Comparison of ENCODE assay signal across 33 mouse cellular contexts in the genomic region with DNA sequence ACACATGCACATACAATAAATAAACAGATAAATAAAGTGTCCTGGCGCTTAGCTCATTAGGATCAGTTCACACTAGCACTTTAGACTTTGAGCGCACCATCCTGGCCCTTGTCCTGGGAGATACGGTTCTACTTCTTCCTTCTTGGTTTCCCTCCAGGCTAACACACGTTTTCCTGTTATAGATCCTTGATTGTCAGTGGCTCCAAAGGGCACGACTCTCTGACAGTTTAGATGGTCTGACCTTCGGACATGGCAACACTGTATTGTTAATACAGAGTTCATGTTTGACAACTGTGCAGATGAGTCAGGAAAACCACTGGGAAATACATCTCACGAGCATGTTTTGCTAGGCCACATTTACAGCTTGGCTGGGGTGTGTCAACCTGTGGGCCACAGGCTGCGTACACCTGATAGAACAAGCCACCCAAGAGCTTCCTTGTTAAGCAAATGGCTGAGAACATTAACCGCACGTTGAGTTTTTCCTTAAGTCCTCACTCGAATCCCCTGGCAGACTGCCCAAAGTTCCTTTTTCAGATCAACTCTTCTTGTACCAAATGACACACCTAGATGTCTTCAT. TPM values are rescaled to one million over a fixed set of nuclear protein-coding genes. Genes with fewer than 3 reads are reported as not detected.
DNase-seq lines count a peak whose midpoint lies in the region; ATAC-seq and TF ChIP-seq lines count a peak whose summit lies in the region.
"Had no signal": no experiment of that assay in that cellular context is flagged by ENCODE, and none has a peak within 500 bp of the region (broad histone marks: within the 10 kb centered on the region; RNA-seq: fewer than 3 reads in every experiment).

No protein-coding gene starts in this region.

- TF ChIP-seq POLR2A in liver, adult 2 months (IDR thresholded peaks at IDR 0.05; ENCODE audit: extremely low read depth, insufficient read depth, low read length): no peak

- H3K36me3 ChIP-seq in embryonic facial prominence, embryonic 14.5 days (ENCODE audit: control insufficient read depth, insufficient read depth, low read length): no peaks in the 10 kb centered on the region
- no peaks in the 10 kb centered on the region for H3K36me3 ChIP-seq in embryonic facial prominence, embryonic 10.5 days (replicated peaks)
- H3K36me3 ChIP-seq in liver, adult 2 months (ENCODE audit: control insufficient read depth, insufficient read depth, low read length): no peaks in the 10 kb centered on the region
- no peaks in the 10 kb centered on the region for H3K36me3 ChIP-seq in liver, embryonic 12.5 days
- H3K36me3 ChIP-seq in intestine, embryonic 15.5 days: no peaks in the 10 kb centered on the region
- H3K36me3 ChIP-seq in stomach, embryonic 15.5 days: no peaks in the 10 kb centered on the region
- H3K36me3 ChIP-seq: forebrain, embryonic 15.5 days; G1E; heart, embryonic 12.5 days; hindbrain, embryonic 13.5 days; limb, embryonic 13.5 days; liver, embryonic 15.5 days had no signal

- WGBS in embryonic facial prominence, embryonic 14.5 days: 70% methylated on average over 11 of the region's 11 CpGs
- 82% methylated on average over 11 of the region's 11 CpGs for WGBS in embryonic facial prominence, embryonic 10.5 days
- WGBS in liver, adult 2 months: 20% methylated on average over 11 of the region's 11 CpGs
- 56% methylated on average over 11 of the region's 11 CpGs for WGBS in liver, embryonic 12.5 days (ENCODE audit: insufficient replicate concordance)
- 60% methylated on average over 11 of the region's 11 CpGs for WGBS in intestine, embryonic 15.5 days
- 68% methylated on average over 11 of the region's 11 CpGs for WGBS in stomach, embryonic 15.5 days

- H3K9ac ChIP-seq in embryonic facial prominence, embryonic 14.5 days (ENCODE audit: low read depth, low read length): no peak overlapping the region
- H3K9ac ChIP-seq in liver, adult 2 months (ENCODE audit: low read depth, low read length): no peak overlapping the region
- H3K9ac ChIP-seq in liver, embryonic 12.5 days: no peak overlapping the region
- H3K9ac ChIP-seq in intestine, embryonic 15.5 days: no peak overlapping the region
- H3K9ac ChIP-seq in stomach, embryonic 15.5 days: no peak overlapping the region
- H3K9ac ChIP-seq: forebrain, embryonic 15.5 days; heart, embryonic 12.5 days; hindbrain, embryonic 13.5 days; limb, embryonic 13.5 days; liver, embryonic 15.5 days had no signal

- DNase-seq in embryonic facial prominence, embryonic 14.5 days (ENCODE audit: low spot score): peak; percentile 56
- no peak for DNase-seq in embryonic facial prominence, embryonic 10.5 days (ENCODE audit: low spot score)
- DNase-seq in liver, adult 2 months (ENCODE audit: extremely low read depth, low read depth, low spot score): peak; percentile 86
- no peak for DNase-seq in ovary, postnatal 36 days (ENCODE audit: low spot score)
- DNase-seq: adrenal gland, postnatal 10 days; cerebellum, adult 8-10 months; cerebellum, postnatal 25 days; gastrocnemius, postnatal 25 days; heart, adult 18-20 months; heart, postnatal 4 days; midbrain, embryonic 14.5 days; right cerebral cortex, adult 18-20 months; right cerebral cortex, postnatal 4 days; thymus, adult 2 months; thymus, postnatal 36 days had no signal

- no peaks in the 10 kb centered on the region for H3K27me3 ChIP-seq in embryonic facial prominence, embryonic 14.5 days (replicated peaks; ENCODE audit: control insufficient read depth, insufficient read depth, low read length)
- H3K27me3 ChIP-seq in embryonic facial prominence, embryonic 10.5 days (replicated peaks; ENCODE audit: low read depth, poor library complexity, severe bottlenecking): no peaks in the 10 kb centered on the region
- H3K27me3 ChIP-seq in liver, adult 2 months (ENCODE audit: control insufficient read depth, insufficient read depth, low read length): no peaks in the 10 kb centered on the region
- H3K27me3 ChIP-seq in liver, embryonic 12.5 days (replicated peaks): peaks cover 12% of the 10 kb centered on the region; the same call in 1 of the 2 replicates
- no peaks in the 10 kb centered on the region for H3K27me3 ChIP-seq in intestine, embryonic 15.5 days (replicated peaks)
- H3K27me3 ChIP-seq in stomach, embryonic 15.5 days (replicated peaks): no peaks in the 10 kb centered on the region
- H3K27me3 ChIP-seq: forebrain, embryonic 15.5 days; heart, embryonic 12.5 days; hindbrain, embryonic 13.5 days; limb, embryonic 13.5 days had no signal

- no peaks in the 10 kb centered on the region for H3K79me2 ChIP-seq in liver, adult 2 months (ENCODE audit: control insufficient read depth, insufficient read depth, low read length)

- no peaks in the 10 kb centered on the region for H3K4me1 ChIP-seq in embryonic facial prominence, embryonic 14.5 days (ENCODE audit: control insufficient read depth, insufficient read depth, low read length)
- H3K4me1 ChIP-seq in embryonic facial prominence, embryonic 10.5 days: no peaks in the 10 kb centered on the region
- H3K4me1 ChIP-seq in liver, adult 2 months (ENCODE audit: control insufficient read depth, insufficient read depth, low read length): peaks cover 12% of the 10 kb centered on the region
- H3K4me1 ChIP-seq in liver, embryonic 12.5 days: no peaks in the 10 kb centered on the region
- no peaks in the 10 kb centered on the region for H3K4me1 ChIP-seq in intestine, embryonic 15.5 days (replicated peaks)
- no peaks in the 10 kb centered on the region for H3K4me1 ChIP-seq in stomach, embryonic 15.5 days
- H3K4me1 ChIP-seq: forebrain, embryonic 15.5 days; hindbrain, embryonic 13.5 days; limb, embryonic 13.5 days had no signal

- no peak overlapping the region for H3K4me3 ChIP-seq in embryonic facial prominence, embryonic 14.5 days (ENCODE audit: low read depth, low read length)
- no peak overlapping the region for H3K4me3 ChIP-seq in embryonic facial prominence, embryonic 10.5 days
- H3K4me3 ChIP-seq in liver, adult 2 months (ENCODE audit: insufficient read depth, low read depth, low read length): no peak overlapping the region
- no peak overlapping the region for H3K4me3 ChIP-seq in liver, embryonic 12.5 days
- H3K4me3 ChIP-seq in intestine, embryonic 15.5 days (replicated peaks): no peak overlapping the region
- H3K4me3 ChIP-seq in stomach, embryonic 15.5 days (replicated peaks): no peak overlapping the region
- H3K4me3 ChIP-seq: forebrain, embryonic 15.5 days; heart, embryonic 12.5 days; hindbrain, embryonic 13.5 days; limb, embryonic 13.5 days; liver, embryonic 15.5 days had no signal

- no peak overlapping the region for H3K4me2 ChIP-seq in embryonic facial prominence, embryonic 14.5 days (ENCODE audit: low read depth, low read length)
- no peak overlapping the region for H3K4me2 ChIP-seq in liver, embryonic 12.5 days
- no peak overlapping the region for H3K4me2 ChIP-seq in intestine, embryonic 15.5 days (replicated peaks)
- no peak overlapping the region for H3K4me2 ChIP-seq in stomach, embryonic 15.5 days
- H3K4me2 ChIP-seq: forebrain, embryonic 15.5 days; heart, embryonic 12.5 days; hindbrain, embryonic 13.5 days; limb, embryonic 13.5 days; liver, embryonic 15.5 days had no signal

- H3K9me3 ChIP-seq in embryonic facial prominence, embryonic 14.5 days (ENCODE audit: control insufficient read depth, low read length): no peaks in the 10 kb centered on the region
- H3K9me3 ChIP-seq in embryonic facial prominence, embryonic 10.5 days: no peaks in the 10 kb centered on the region
- no peaks in the 10 kb centered on the region for H3K9me3 ChIP-seq in liver, embryonic 12.5 days (replicated peaks)
- no peaks in the 10 kb centered on the region for H3K9me3 ChIP-seq in intestine, embryonic 15.5 days
- no peaks in the 10 kb centered on the region for H3K9me3 ChIP-seq in stomach, embryonic 15.5 days
- H3K9me3 ChIP-seq: forebrain, embryonic 15.5 days; hindbrain, embryonic 13.5 days; limb, embryonic 13.5 days; liver, embryonic 15.5 days had no signal

- H3K27ac ChIP-seq in embryonic facial prominence, embryonic 14.5 days (replicated peaks; ENCODE audit: low read depth, low read length): no peak overlapping the region
- H3K27ac ChIP-seq in embryonic facial prominence, embryonic 10.5 days (replicated peaks): no peak overlapping the region
- peak overlapping the region; percentile 65 for H3K27ac ChIP-seq in liver, adult 2 months (replicated peaks; ENCODE audit: insufficient read depth, low read depth, low read length)
- no peak overlapping the region for H3K27ac ChIP-seq in liver, embryonic 12.5 days
- no peak overlapping the region; the same call in 1 of the 2 replicates for H3K27ac ChIP-seq in intestine, embryonic 15.5 days
- H3K27ac ChIP-seq in stomach, embryonic 15.5 days: no peak overlapping the region
- H3K27ac ChIP-seq: forebrain, embryonic 15.5 days; hindbrain, embryonic 13.5 days; limb, embryonic 13.5 days; liver, embryonic 15.5 days; macrophage had no signal

- ATAC-seq in embryonic facial prominence, embryonic 14.5 days (ENCODE audit: low read depth): no peak
- no peak for ATAC-seq in liver, embryonic 12.5 days
- peak; percentile 94 for ATAC-seq in intestine, embryonic 15.5 days
- ATAC-seq in stomach, embryonic 15.5 days (ENCODE audit: insufficient read depth, low FRiP score, low read depth): peak; percentile 47; the same call in 1 of the 2 replicates
- ATAC-seq in activated CD4-positive, CD25-positive, alpha-beta regulatory T cell, adult 4 months: no peak
- ATAC-seq: forebrain, embryonic 15.5 days had no signal

- TF ChIP-seq CTCF in liver, adult 2 months (IDR thresholded peaks at IDR 0.05; ENCODE audit: low read depth, low read length): no peak

RNA-seq across cellular contexts. Expression of gene Slc15a1, which starts 33.4 kb away (rescaled TPM):
- polyA plus RNA-seq in embryonic facial prominence, embryonic 14.5 days (2014; fragmentation: Nextera tagmentation; extraction: Ambion mirVana): 0.25 and 0.54 TPM in 2 replicates
- polyA plus RNA-seq in embryonic facial prominence, embryonic 10.5 days (2016; fragmentation: Nextera tagmentation; extraction: Ambion mirVana): 0.05 TPM in 1 of 2 replicates, not detected in the other
- total RNA-seq in liver, adult 2 months (2014; rRNA removed): not detected in 2 replicates
- polyA plus RNA-seq in liver, adult 2 months (2012; rRNA removed): not detected in 2 replicates
- not detected in 2 replicates for polyA plus RNA-seq in liver, embryonic 12.5 days (2016; fragmentation: Nextera tagmentation; extraction: Ambion mirVana)
- polyA plus RNA-seq in intestine, embryonic 15.5 days (2015; fragmentation: Nextera tagmentation; extraction: Ambion mirVana): 6.0 and 6.6 TPM in 2 replicates
- 0.99 and 1.6 TPM in 2 replicates for polyA plus RNA-seq in stomach, embryonic 15.5 days (2015; fragmentation: Nextera tagmentation; extraction: Ambion mirVana)
- under 1 TPM in 1 of 2 experiments, not detected in 1; 0.34 TPM for polyA plus RNA-seq in activated CD4-positive, CD25-positive, alpha-beta regulatory T cell, adult 4 months (2017; shearing (Covaris generic))
- total RNA-seq: gastrocnemius, adult 18-20 months; gastrocnemius, postnatal 25 days; heart, adult 18-20 months; layer of hippocampus, adult 8-10 months; left cerebral cortex, adult 8-10 months; left cerebral cortex, postnatal 36 days had no signal
- polyA plus RNA-seq: C2C12; embryonic facial prominence, embryonic 11.5 days; forebrain, embryonic 15.5 days; G1E; heart, embryonic 12.5 days; hindbrain, embryonic 13.5 days; limb, embryonic 13.5 days; liver, embryonic 15.5 days; macrophage; midbrain, embryonic 14.5 days; stomach, embryonic 14.5 days had no signal

Comparison
In these comparisons a context has a peak if more than half of its experiments do, and no peak if none do; other contexts are left out.
1. DNase-seq: peak in embryonic facial prominence, embryonic 14.5 days (single experiment) and liver, adult 2 months (single experiment); none in embryonic facial prominence, embryonic 10.5 days (single experiment) and ovary, postnatal 36 days (single experiment).
2. ATAC-seq: peak in intestine, embryonic 15.5 days (single experiment) and stomach, embryonic 15.5 days (single experiment); none in embryonic facial prominence, embryonic 14.5 days (single experiment), liver, embryonic 12.5 days (single experiment) and activated CD4-positive, CD25-positive, alpha-beta regulatory T cell, adult 4 months (single experiment).